Mouse (Mus musculus) MEL (cell line): Measurements from ENCODE around the gene Vipr1.

Experiments used
- CTCF ChIP-seq, 3 experiments: IDR thresholded peaks in 2 of 3; conservative IDR thresholded peaks in 1 of 3; 2 replicates each; pipeline ENCODE4 v1.5.1; 2011 to 2012; ENCODE audit warnings: low read length in 3 of 3, low read depth in 2 of 3, mild to moderate bottlenecking in 2 of 3, improper control_type of control experiment in 1 of 3, inconsistent platforms in 1 of 3, mixed read lengths in 1 of 3, moderate library complexity in 1 of 3; ENCODE audit not compliant: control insufficient read depth in 1 of 3, insufficient read depth in 1 of 3, poor library complexity in 1 of 3, severe bottlenecking in 1 of 3
- EP300 ChIP-seq, 2 experiments: IDR thresholded peaks; 2 replicates each; pipeline ENCODE4 v1.6.1; 2011; ENCODE audit warnings: improper control_type of control experiment in 2 of 2, low read length in 2 of 2, low read depth in 1 of 2, mild to moderate bottlenecking in 1 of 2
- MYB ChIP-seq: IDR thresholded peaks from 2 replicates; pipeline ENCODE4 v1.6.1; 2011; ENCODE audit warnings: mild to moderate bottlenecking, low read depth, low read length, improper control_type of control experiment
- POLR2A ChIP-seq, 2 experiments: IDR thresholded peaks; 2 replicates each; pipeline ENCODE4 v1.6.1; 2011 to 2012; ENCODE audit warnings: low read length in 2 of 2, mild to moderate bottlenecking in 2 of 2, control low read depth in 1 of 2, improper control_type of control experiment in 1 of 2, low read depth in 1 of 2, moderate library complexity in 1 of 2; ENCODE audit not compliant: control insufficient read depth in 1 of 2, insufficient read depth in 1 of 2, poor library complexity in 1 of 2
- UBTF ChIP-seq: IDR thresholded peaks from 2 replicates; pipeline ENCODE4 v1.6.1; 2012; ENCODE audit warnings: low read depth, mild to moderate bottlenecking, inconsistent platforms, low read length, improper control_type of control experiment, moderate library complexity, borderline replicate concordance; ENCODE audit not compliant: insufficient read depth
- ZC3H11A ChIP-seq: IDR thresholded peaks from 2 replicates; pipeline ENCODE4 v1.6.1; 2012; ENCODE audit warnings: low read depth, mild to moderate bottlenecking, inconsistent platforms, low read length, improper control_type of control experiment
- ZMIZ1 ChIP-seq: IDR thresholded peaks from 2 replicates; pipeline ENCODE4 v1.6.1; 2012; ENCODE audit warnings: low read depth, mild to moderate bottlenecking, inconsistent platforms, low read length, improper control_type of control experiment, moderate library complexity

GRCm38 (mm10) chr9:121704646-121705625 is 62.4 kb downstream of the Vipr1 start, which contains the start of gene Sec22c:
- TF ChIP-seq UBTF (no peak), POLR2A (IDR thresholded peaks at IDR 0.05; ENCODE audit: control insufficient read depth in 1 of 2, insufficient read depth in 1 of 2, low read depth in 1 of 2, low read length in 2 of 2, poor library complexity in 1 of 2) (peak; percentile 65 to 77; a peak in 3 of 4 replicates), CTCF (IDR thresholded peaks at IDR 0.05 in 2 of 3, conservative IDR thresholded peaks at IDR 0.05 in 1 of 3; ENCODE audit: control insufficient read depth in 1 of 3, insufficient read depth in 1 of 3, low read depth in 2 of 3, low read length in 3 of 3, poor library complexity in 1 of 3, severe bottlenecking in 1 of 3) (no peak), ZC3H11A (no peak), ZMIZ1 (peak; percentile 55), EP300 (IDR thresholded peaks at IDR 0.05; ENCODE audit: low read depth in 1 of 2, low read length in 2 of 2) (no peak; a peak in 1 of 4 replicates), MYB (no peak)
